In genomic region chr7:80379531-80379930, GRCm38 (mm10) we compare ENCODE assay signal across 1 mouse cellular context.
TF ChIP-seq lines count a peak whose summit lies in the region.

No protein-coding gene starts in this region.

TF ChIP-seq in MEL, 35 proteins besides CTCF, POLR2A, EP300 and RAD21:
- peak; percentile 48 for TF ChIP-seq SMC3 (IDR thresholded peaks at IDR 0.05; ENCODE audit: low read depth, low read length)
- no peak for TF ChIP-seq ZKSCAN1 (IDR thresholded peaks at IDR 0.05; ENCODE audit: low read depth, low read length)
TF ChIP-seq in MEL: peak in this region for 1.
